ENCODE assay signal across 21 mouse cellular contexts in genomic region chr5:37735224-37735623, GRCm38 (mm10). TPM values are rescaled to one million over a fixed set of nuclear protein-coding genes. Genes with fewer than 3 reads are reported as not detected.
DNase-seq lines count a peak whose midpoint lies in the region; ATAC-seq and TF ChIP-seq lines count a peak whose summit lies in the region.
"Had no signal": no experiment of that assay in that cellular context is flagged by ENCODE, and none has a peak within 500 bp of the region (broad histone marks: within the 10 kb centered on the region; RNA-seq: fewer than 3 reads in every experiment).

Gene Cytl1, plus strand, starts transcription at chr5:37735519.

- no peak within 1 kb of the TSS for H3K9ac ChIP-seq in heart, embryonic 16.5 days (ENCODE audit: low read length)
- H3K9ac ChIP-seq: embryonic facial prominence, embryonic 12.5 days; limb, embryonic 12.5 days; midbrain, embryonic 13.5 days had no signal

- intact Hi-C loops in gastrocnemius, postnatal 36 days (cut with DNase I): no loop called here

- DNase-seq in heart, adult 8-10 months (ENCODE audit: low spot score): no peak
- no peak for DNase-seq in heart, embryonic 10.5 days (ENCODE audit: low spot score)
- no peak for DNase-seq in testis, postnatal 14 days (ENCODE audit: low spot score)
- no peak for DNase-seq in gastrocnemius, postnatal 36 days
- DNase-seq: adrenal gland, adult 2 months; cerebellum, adult 11 months; cerebellum, postnatal 25 days; kidney, adult 9 months had no signal

- no peak for TF ChIP-seq CTCF in testis, adult 2 months (IDR thresholded peaks at IDR 0.05; ENCODE audit: control insufficient read depth, insufficient read depth, insufficient replicate concordance, low read depth, low read length)

- ATAC-seq in heart, embryonic 16.5 days (replicated peaks; ENCODE audit: extremely low read depth, insufficient read depth, low FRiP score): no peak
- ATAC-seq in granulocyte monocyte progenitor cell, adult 5-6 weeks (replicated peaks; ENCODE audit: poor library complexity, severe bottlenecking): no peak
- ATAC-seq: forebrain, embryonic 14.5 days; inflammation-experienced regulatory T-cells, adult 6 months; midbrain, embryonic 13.5 days had no signal

- no peaks in the 10 kb centered on the region for H3K9me3 ChIP-seq in heart, embryonic 10.5 days
- peaks cover 4% of the 10 kb centered on the region; the same call in 1 of the 2 replicates for H3K9me3 ChIP-seq in heart, embryonic 16.5 days (replicated peaks; ENCODE audit: control insufficient read depth, low read length)
- H3K9me3 ChIP-seq: limb, embryonic 12.5 days had no signal

- peaks cover 13% of the 10 kb centered on the region for H3K4me1 ChIP-seq in heart, embryonic 10.5 days
- H3K4me1 ChIP-seq in testis, adult 2 months (ENCODE audit: control insufficient read depth, insufficient read depth, low read length): no peaks in the 10 kb centered on the region; the same call in 1 of the 2 replicates
- no peaks in the 10 kb centered on the region for H3K4me1 ChIP-seq in heart, embryonic 16.5 days (ENCODE audit: control insufficient read depth, insufficient read depth, low read length)

- no peak within 1 kb of the TSS for H3K4me3 ChIP-seq in heart, embryonic 10.5 days
- no peak within 1 kb of the TSS for H3K4me3 ChIP-seq in testis, adult 2 months (ENCODE audit: control insufficient read depth, low read depth, low read length)
- no peak within 1 kb of the TSS for H3K4me3 ChIP-seq in heart, embryonic 16.5 days (ENCODE audit: low read length)
- H3K4me3 ChIP-seq: embryonic facial prominence, embryonic 12.5 days; layer of hippocampus, adult 2 months; left cerebral cortex, adult 2 months; limb, embryonic 12.5 days; midbrain, embryonic 13.5 days had no signal

- no peaks in the 10 kb centered on the region for H3K36me3 ChIP-seq in heart, embryonic 10.5 days
- no peaks in the 10 kb centered on the region for H3K36me3 ChIP-seq in testis, adult 2 months (ENCODE audit: control insufficient read depth, insufficient read depth, low read length)
- H3K36me3 ChIP-seq in heart, embryonic 16.5 days (ENCODE audit: control insufficient read depth, insufficient read depth): no peaks in the 10 kb centered on the region
- H3K36me3 ChIP-seq: embryonic facial prominence, embryonic 12.5 days; G1E; limb, embryonic 12.5 days; midbrain, embryonic 13.5 days had no signal

- H3K27ac ChIP-seq in heart, embryonic 10.5 days: no peak within 1 kb of the TSS
- no peak within 1 kb of the TSS for H3K27ac ChIP-seq in testis, adult 2 months (ENCODE audit: control insufficient read depth, insufficient read depth, low read depth, low read length)
- H3K27ac ChIP-seq in heart, embryonic 16.5 days (ENCODE audit: low read length): no peak within 1 kb of the TSS
- H3K27ac ChIP-seq: embryonic facial prominence, embryonic 12.5 days; layer of hippocampus, adult 2 months; left cerebral cortex, adult 2 months; limb, embryonic 12.5 days; midbrain, embryonic 13.5 days; stomach, postnatal 0 days had no signal

- no peak within 1 kb of the TSS; the same call in 1 of the 2 replicates for H3K4me2 ChIP-seq in heart, embryonic 16.5 days (ENCODE audit: low read depth, low read length)
- H3K4me2 ChIP-seq: embryonic facial prominence, embryonic 12.5 days; limb, embryonic 12.5 days; midbrain, embryonic 13.5 days had no signal

- TF ChIP-seq POLR2A in testis, adult 2 months (IDR thresholded peaks at IDR 0.05; ENCODE audit: control insufficient read depth, low read depth, low read length): no peak

- H3K27me3 ChIP-seq in heart, embryonic 10.5 days (ENCODE audit: insufficient read depth, poor library complexity, severe bottlenecking): no peaks in the 10 kb centered on the region
- H3K27me3 ChIP-seq in testis, adult 2 months (ENCODE audit: control insufficient read depth, insufficient read depth, low read length): no peaks in the 10 kb centered on the region
- H3K27me3 ChIP-seq in heart, embryonic 16.5 days (ENCODE audit: control insufficient read depth, insufficient read depth, low read length): no peaks in the 10 kb centered on the region
- H3K27me3 ChIP-seq: embryonic facial prominence, embryonic 12.5 days had no signal

- 37% methylated on average over 5 of the region's 5 CpGs for WGBS in heart, embryonic 10.5 days
- 26% methylated on average over 5 of the region's 5 CpGs for WGBS in heart, embryonic 16.5 days

RNA-seq across cellular contexts. Expression of gene Cytl1, which starts in this region (rescaled TPM):
- 10 to 100 TPM; 21.2 to 40.2 (median 28.5) TPM for total RNA-seq in heart, adult 8-10 months (2022)
- polyA plus RNA-seq in heart, embryonic 10.5 days (2016; fragmentation: Nextera tagmentation; extraction: Ambion mirVana): 2.4 and 3.0 TPM in 2 replicates
- 19.5 and 21.6 TPM in 2 replicates for polyA plus RNA-seq in testis, adult 2 months (2012; rRNA removed)
- polyA plus RNA-seq in heart, embryonic 16.5 days (2015; fragmentation: Nextera tagmentation; extraction: Ambion mirVana): 16.5 and 20.7 TPM in 2 replicates
- not detected in 2 replicates for total RNA-seq in granulocyte monocyte progenitor cell, adult 5-6 weeks (2014; fragmentation: Nextera tagmentation)
- total RNA-seq in granulocyte monocyte progenitor cell, adult 5-6 weeks (2017): not detected in 2 replicates
- total RNA-seq in gastrocnemius, postnatal 36 days (2021): 1 to 10 TPM; 1.5 to 3.5 TPM
- total RNA-seq: G1E; hematopoietic stem cell, adult 5-6 weeks had no signal
- polyA plus RNA-seq: forebrain, embryonic 14.5 days; G1E; inflammation-experienced regulatory T-cells, adult 6 months had no signal

Comparison
In these comparisons a context has a peak if more than half of its experiments do, and no peak if none do; other contexts are left out.
1. RNA of gene Cytl1 (total RNA-seq): 21.2 to 40.2 TPM in heart, adult 8-10 months; 1.5 to 3.5 TPM in gastrocnemius, postnatal 36 days and not detected in granulocyte monocyte progenitor cell, adult 5-6 weeks; every median in the first group is over 4 times any median in the second.